Mouse (Mus musculus): ENCODE data around the gene Tnnt2. TPM values are rescaled to one million over a fixed set of nuclear protein-coding genes. Genes with fewer than 3 reads are reported as not detected.

Gene Tnnt2
- 0.13 and 0.20 TPM in 2 replicates for polyA plus RNA-seq (2012; ENCODE audit: low replicate concordance)

DNA sequence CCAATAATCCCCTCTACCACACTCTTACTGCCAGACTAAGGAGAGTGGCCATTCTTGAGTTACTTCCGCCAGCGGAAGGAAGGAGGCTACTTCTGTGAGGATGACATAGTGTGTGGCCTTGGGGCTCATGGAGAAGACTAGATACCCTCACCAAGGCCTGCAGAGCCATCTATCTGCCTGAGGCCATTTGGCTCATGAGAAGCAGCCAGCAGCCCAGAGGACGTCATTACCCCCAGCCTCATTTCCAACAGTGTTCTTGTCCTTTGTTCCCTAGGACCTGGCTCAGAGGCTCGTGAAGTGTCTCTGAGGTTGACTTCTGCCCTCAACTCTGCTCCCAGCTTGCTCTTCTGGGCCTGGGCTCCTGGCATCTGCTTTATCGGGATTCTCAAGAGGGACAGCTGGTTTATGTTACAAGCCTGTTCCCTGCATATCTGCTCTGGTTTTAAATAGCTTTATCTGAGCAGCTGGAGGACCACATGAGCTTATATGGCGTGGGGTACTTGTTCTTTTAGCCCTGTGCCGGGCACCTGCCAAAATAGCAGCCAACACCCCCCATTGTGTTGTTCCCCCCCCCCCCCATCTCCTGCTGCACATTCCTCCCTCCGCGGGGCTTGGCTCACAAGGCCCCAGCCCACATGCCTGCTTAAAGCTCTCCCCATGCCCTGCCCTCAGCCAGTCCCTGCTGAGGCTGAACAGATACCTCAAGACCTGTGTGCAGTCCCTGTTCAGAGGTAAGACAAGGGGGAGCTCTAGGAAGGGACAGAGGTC lies at the start of gene Tnnt2:
TSS of gene Tnnt2 (plus strand) at position 639 of the 768 bp plus-strand sequence.

DNA sequence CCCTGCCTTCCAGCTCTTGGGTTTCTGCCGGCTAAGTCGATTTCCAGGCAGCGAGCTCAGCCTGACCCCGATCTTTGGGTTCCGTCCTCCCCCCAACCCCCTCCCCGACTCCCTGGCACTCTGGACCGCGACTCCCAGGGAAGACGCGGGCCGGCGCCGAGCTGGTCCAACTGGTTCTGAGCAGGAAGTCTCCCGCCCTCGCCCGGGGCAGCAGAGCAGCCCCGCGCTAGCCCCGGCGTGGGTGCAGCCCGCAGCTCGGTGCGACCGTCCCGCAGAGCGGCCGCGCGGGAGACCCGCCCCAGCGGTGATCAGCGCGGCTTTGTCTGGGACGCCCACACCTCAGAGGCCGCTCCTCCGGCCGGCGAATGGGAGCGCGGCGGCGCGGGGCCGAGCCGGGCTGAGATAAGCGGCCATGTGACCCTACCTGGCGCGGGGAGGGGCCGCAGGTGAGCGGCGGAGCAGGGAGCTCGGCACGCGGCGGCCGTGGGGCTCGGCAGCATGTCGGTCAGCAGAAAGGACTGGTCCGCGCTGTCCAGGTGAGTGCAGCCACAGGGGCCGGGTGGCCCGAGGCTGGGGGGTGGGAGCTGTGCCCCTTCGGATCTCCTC lies 17.6 kb upstream of the Tnnt2 start, which contains the start of gene Lad1:
TSS of gene Lad1 (plus strand) at position 118 of the 606 bp plus-strand sequence.

Other genes starting within 250 kb of the Tnnt2 start
- gene Nav1, start 229.1 kb upstream of the Tnnt2 start, polyA plus RNA-seq (2012; ENCODE audit: low replicate concordance) = 26.9 and 27.6 TPM in 2 replicates
- 34.8 and 34.9 TPM in 2 replicates for gene Csrp1, start 116.3 kb upstream of the Tnnt2 start, polyA plus RNA-seq (2012; ENCODE audit: low replicate concordance)
- 2.3 and 2.8 TPM in 2 replicates for gene Phlda3, start 70.2 kb upstream of the Tnnt2 start, polyA plus RNA-seq (2012; ENCODE audit: low replicate concordance)
- 0.42 TPM in 1 of 2 replicates, not detected in the other for gene Tnni1, start 56.9 kb upstream of the Tnnt2 start, polyA plus RNA-seq (2012; ENCODE audit: low replicate concordance)
- gene Lad1, start 17.8 kb upstream of the Tnnt2 start, polyA plus RNA-seq (2012; ENCODE audit: low replicate concordance) = 3.9 and 6.1 TPM in 2 replicates
- not detected in 2 replicates for gene Pkp1, start 82.9 kb downstream of the Tnnt2 start, polyA plus RNA-seq (2012; ENCODE audit: low replicate concordance)
- gene Igfn1, start 170.0 kb downstream of the Tnnt2 start, polyA plus RNA-seq (2012; ENCODE audit: low replicate concordance) = 0.02 and 0.03 TPM in 2 replicates
- gene Tmem9, start 171.8 kb downstream of the Tnnt2 start, polyA plus RNA-seq (2012; ENCODE audit: low replicate concordance) = 7.1 and 12.5 TPM in 2 replicates
- not detected in 2 replicates for gene Ascl5, start 214.4 kb downstream of the Tnnt2 start, polyA plus RNA-seq (2012; ENCODE audit: low replicate concordance)
- gene Cacna1s, start 216.4 kb downstream of the Tnnt2 start, polyA plus RNA-seq (2012; ENCODE audit: low replicate concordance) = 11.2 and 17.2 TPM in 2 replicates